Mouse (Mus musculus) left cerebral cortex, adult 2 months (tissue): ENCODE results near the gene Kifc5b. TPM values are rescaled to one million over a fixed set of nuclear protein-coding genes. Genes with fewer than 3 reads are reported as not detected.

ENCODE experiments used
- DNase-seq, 2 experiments: peaks; one replicate each; pipeline ENCODE4 v3.0.0; 2021 to 2022; ENCODE audit warnings: low spot score in 2 of 2, mixed read lengths in 1 of 2; ENCODE audit errors: extremely low spot score in 1 of 2
- H3K27ac ChIP-seq: fragments of 200-600 bp; 2 replicates; pipeline ENCODE4 v1.8.1; 2022
- H3K4me3 ChIP-seq: fragments of 200-600 bp; 2 replicates; pipeline ENCODE4 v1.8.1; 2022
- CTCF ChIP-seq: fragments of 200-600 bp; IDR thresholded peaks from 2 replicates; pipeline ENCODE4 v1.8.1; 2022; ENCODE audit warnings: antibody characterized with exemption, mild to moderate bottlenecking, moderate library complexity
- intact Hi-C: fragments of 180-260 bp; cut with DNase I; formaldehyde crosslinking; loops from one replicate; pipeline ENCODE4 v1.15.1; 2025
- microRNA-seq, 2 experiments: library from miRNA; unstranded; fragments of <30 nt; microRNA quantifications; one replicate each; pipeline ENCODE4 v1.2.0; 2021
- total RNA-seq, 2 experiments: library from RNA; stranded (reverse); gene quantifications; 2 replicates each; pipeline ENCODE4 v1.2.3; 2021

Gene Kifc5b
- total RNA-seq, 2 experiments from 2014 or later = 3.3 to 4.6 TPM

- Histone ChIP-seq H3K27ac (peak overlapping the region; percentile 64; the same call in 1 of the 2 replicates), H3K4me3 (no peak overlapping the region)
- DNase-seq = no peak
- no peak for TF ChIP-seq CTCF
- intact Hi-C loops = no loop called here
These were observed 64.2 kb downstream of the Kifc5b start for GRCm38 (mm10) chr17:26981050-26981449.

Small RNA genes lying within 50 kb of the gene (microRNA-seq; reads per million reads assigned to microRNA genes)
- gene Gm27775 (0 reads per million in 2 experiments), gene Mir3083 (20.2 to 25.8 reads per million in 2 experiments), gene Mir6968 (4.5 to 6.8 reads per million in 2 experiments)

Other genes starting within 250 kb of the Kifc5b start
- 100 to 1,000 TPM; 150 TPM for gene Crebrf, start 201.4 kb upstream of the Kifc5b start, total RNA-seq
- gene Bnip1, start 136.0 kb upstream of the Kifc5b start, total RNA-seq = 10 to 100 TPM; 32.6 to 34.6 TPM
- gene Nkx2-5, start 72.1 kb upstream of the Kifc5b start, total RNA-seq = not detected
- gene Phf1, start 16.0 kb downstream of the Kifc5b start, total RNA-seq = 10 to 100 TPM; 33.8 to 39.5 TPM
- gene Cuta, start 22.5 kb downstream of the Kifc5b start, total RNA-seq = 100 to 1,000 TPM; 103 to 110 TPM
- 100 to 1,000 TPM; 452 to 471 TPM for gene Syngap1, start 24.2 kb downstream of the Kifc5b start, total RNA-seq
- gene Zbtb9, start 56.1 kb downstream of the Kifc5b start, total RNA-seq = 10 to 100 TPM; 16.3 to 18.3 TPM
- gene Bak1, start 111.9 kb downstream of the Kifc5b start, total RNA-seq = 10 to 100 TPM; 13.0 to 14.0 TPM
- 1 to 10 TPM; 2.2 to 3.3 TPM for gene Itpr3, start 140.2 kb downstream of the Kifc5b start, total RNA-seq
- gene Uqcc2, start 216.8 kb downstream of the Kifc5b start, total RNA-seq = 100 to 1,000 TPM; 215 to 245 TPM